Mouse (Mus musculus): ENCODE results near the gene Stx1b. TPM values are rescaled to one million over a fixed set of nuclear protein-coding genes. Genes with fewer than 3 reads are reported as not detected.

The Stx1b gene
- polyA plus RNA-seq, 1 experiment from 2014 or later: 1.5 TPM

- no peak for DNase-seq (ENCODE audit: low spot score)
- H3K36me3 ChIP-seq (ENCODE audit: control insufficient read depth, insufficient read depth, low read length): no peaks in the 10 kb centered on the region
- 80% methylated on average over 11 of the region's 11 CpGs for WGBS
- peak overlapping the region; percentile 53 for H3K9ac ChIP-seq (ENCODE audit: low read depth, low read length)
- no peak overlapping the region for H3K27ac ChIP-seq (ENCODE audit: low read depth, low read length)
- no peaks in the 10 kb centered on the region for H3K9me3 ChIP-seq (ENCODE audit: control insufficient read depth, low read length)
- no peaks in the 10 kb centered on the region for H3K27me3 ChIP-seq (replicated peaks; ENCODE audit: control insufficient read depth, insufficient read depth, low read length)
- H3K4me2 ChIP-seq: peak overlapping the region; percentile 67
- 0 out of 2 replicates have a peak, but pooled peaks cover 6% of the 10 kb centered on the region for H3K4me1 ChIP-seq (replicated peaks; ENCODE audit: control insufficient read depth, insufficient read depth, low read length)
- H3K4me3 ChIP-seq (ENCODE audit: low read depth, low read length): peak overlapping the region; percentile 55
- 0 out of 2 replicates have a peak, but pooled peaks have one; percentile 18 for ATAC-seq (replicated peaks; ENCODE audit: low FRiP score)
These were observed 845 bp downstream of the Stx1b start for GRCm38 (mm10) chr7:127823236-127824171.

GRCm38 (mm10) chr7:127822494-127822893 is 1.9 kb downstream of the Stx1b start:
- Histone ChIP-seq H3K4me2 (no peak overlapping the region), H3K4me1 (replicated peaks; ENCODE audit: control insufficient read depth, insufficient read depth, low read length) (0 out of 2 replicates have a peak, but pooled peaks cover 6% of the 10 kb centered on the region), H3K9me3 (ENCODE audit: control insufficient read depth, low read length) (no peaks in the 10 kb centered on the region), H3K9ac (ENCODE audit: low read depth, low read length) (no peak overlapping the region), H3K4me3 (ENCODE audit: low read depth, low read length) (no peak overlapping the region), H3K36me3 (ENCODE audit: control insufficient read depth, insufficient read depth, low read length) (no peaks in the 10 kb centered on the region), H3K27ac (ENCODE audit: low read depth, low read length) (no peak overlapping the region), H3K27me3 (replicated peaks; ENCODE audit: control insufficient read depth, insufficient read depth, low read length) (no peaks in the 10 kb centered on the region)
- 80% methylated on average over 3 of the region's 3 CpGs for WGBS
- ATAC-seq (replicated peaks; ENCODE audit: low FRiP score): no peak
- DNase-seq (ENCODE audit: low spot score): no peak

- peak overlapping the region; percentile 45; the same call in 1 of the 2 replicates for H3K27ac ChIP-seq (ENCODE audit: low read depth, low read length)
- ATAC-seq (replicated peaks; ENCODE audit: low FRiP score) (no peak), DNase-seq (ENCODE audit: low spot score) (no peak)
- H3K27me3 ChIP-seq (replicated peaks; ENCODE audit: control insufficient read depth, insufficient read depth, low read length): no peaks in the 10 kb centered on the region
- no peaks in the 10 kb centered on the region for H3K36me3 ChIP-seq (ENCODE audit: control insufficient read depth, insufficient read depth, low read length)
- H3K4me2 ChIP-seq: no peak overlapping the region
- no peak overlapping the region for H3K4me3 ChIP-seq (ENCODE audit: low read depth, low read length)
- peaks cover 11% of the 10 kb centered on the region for H3K4me1 ChIP-seq (replicated peaks; ENCODE audit: control insufficient read depth, insufficient read depth, low read length)
- no peaks in the 10 kb centered on the region for H3K9me3 ChIP-seq (ENCODE audit: control insufficient read depth, low read length)
- no peak overlapping the region for H3K9ac ChIP-seq (ENCODE audit: low read depth, low read length)
- WGBS: 53% methylated on average over 13 of the region's 13 CpGs
These were observed 3.4 kb downstream of the Stx1b start for GRCm38 (mm10) chr7:127820836-127821509.

GRCm38 (mm10) chr7:127817776-127818175 is 6.6 kb downstream of the Stx1b start:
- no peak overlapping the region for H3K27ac ChIP-seq (ENCODE audit: low read depth, low read length)
- H3K9ac ChIP-seq (ENCODE audit: low read depth, low read length): no peak overlapping the region
- H3K4me3 ChIP-seq (ENCODE audit: low read depth, low read length): no peak overlapping the region
- ATAC-seq (replicated peaks; ENCODE audit: low FRiP score) (no peak), DNase-seq (ENCODE audit: low spot score) (no peak)
- WGBS: 86% methylated on average over 5 of the region's 5 CpGs
- peaks cover 29% of the 10 kb centered on the region for H3K4me1 ChIP-seq (replicated peaks; ENCODE audit: control insufficient read depth, insufficient read depth, low read length)
- no peak overlapping the region for H3K4me2 ChIP-seq
- H3K36me3 ChIP-seq (ENCODE audit: control insufficient read depth, insufficient read depth, low read length): no peaks in the 10 kb centered on the region
- H3K27me3 ChIP-seq (replicated peaks; ENCODE audit: control insufficient read depth, insufficient read depth, low read length): no peaks in the 10 kb centered on the region
- no peaks in the 10 kb centered on the region for H3K9me3 ChIP-seq (ENCODE audit: control insufficient read depth, low read length)

GRCm38 (mm10) chr7:127817053-127817452 is 7.3 kb downstream of the Stx1b start:
- 73% methylated on average over 7 of the region's 7 CpGs for WGBS
- Histone ChIP-seq H3K27ac (ENCODE audit: low read depth, low read length) (no peak overlapping the region), H3K27me3 (replicated peaks; ENCODE audit: control insufficient read depth, insufficient read depth, low read length) (no peaks in the 10 kb centered on the region), H3K36me3 (ENCODE audit: control insufficient read depth, insufficient read depth, low read length) (no peaks in the 10 kb centered on the region), H3K9ac (ENCODE audit: low read depth, low read length) (no peak overlapping the region), H3K4me1 (replicated peaks; ENCODE audit: control insufficient read depth, insufficient read depth, low read length) (peaks cover 29% of the 10 kb centered on the region), H3K4me2 (no peak overlapping the region), H3K4me3 (ENCODE audit: low read depth, low read length) (no peak overlapping the region), H3K9me3 (ENCODE audit: control insufficient read depth, low read length) (no peaks in the 10 kb centered on the region)
- DNase-seq (ENCODE audit: low spot score) (no peak), ATAC-seq (replicated peaks; ENCODE audit: low FRiP score) (no peak)

- Histone ChIP-seq H3K27me3 (replicated peaks; ENCODE audit: control insufficient read depth, insufficient read depth, low read length) (no peaks in the 10 kb centered on the region), H3K27ac (ENCODE audit: low read depth, low read length) (no peak overlapping the region), H3K36me3 (ENCODE audit: control insufficient read depth, insufficient read depth, low read length) (no peaks in the 10 kb centered on the region), H3K4me3 (ENCODE audit: low read depth, low read length) (no peak overlapping the region), H3K4me1 (replicated peaks; ENCODE audit: control insufficient read depth, insufficient read depth, low read length) (peaks cover 27% of the 10 kb centered on the region), H3K4me2 (no peak overlapping the region), H3K9ac (ENCODE audit: low read depth, low read length) (peak overlapping the region; percentile 17), H3K9me3 (ENCODE audit: control insufficient read depth, low read length) (no peaks in the 10 kb centered on the region)
- 60% methylated on average over 15 of the region's 15 CpGs for WGBS
- DNase-seq (ENCODE audit: low spot score) (no peak), ATAC-seq (replicated peaks; ENCODE audit: low FRiP score) (peak; percentile 58)
These were observed 8.2 kb downstream of the Stx1b start for GRCm38 (mm10) chr7:127815954-127816821.

- Histone ChIP-seq H3K4me1 (replicated peaks; ENCODE audit: control insufficient read depth, insufficient read depth, low read length) (peaks cover 26% of the 10 kb centered on the region), H3K27me3 (replicated peaks; ENCODE audit: control insufficient read depth, insufficient read depth, low read length) (no peaks in the 10 kb centered on the region), H3K9ac (ENCODE audit: low read depth, low read length) (no peak overlapping the region), H3K4me2 (no peak overlapping the region), H3K9me3 (ENCODE audit: control insufficient read depth, low read length) (no peaks in the 10 kb centered on the region), H3K4me3 (ENCODE audit: low read depth, low read length) (no peak overlapping the region), H3K27ac (ENCODE audit: low read depth, low read length) (peak overlapping the region; percentile 68), H3K36me3 (ENCODE audit: control insufficient read depth, insufficient read depth, low read length) (no peaks in the 10 kb centered on the region)
- ATAC-seq (replicated peaks; ENCODE audit: low FRiP score) (no peak), DNase-seq (ENCODE audit: low spot score) (no peak)
- WGBS: 82% methylated on average over 15 of the region's 15 CpGs
These were observed 9.2 kb downstream of the Stx1b start for GRCm38 (mm10) chr7:127815116-127815665.

Data from liver, embryonic 11.5 days (tissue).